Mouse (Mus musculus) liver, postnatal 0 days (tissue): ENCODE data around the gene Nat14. TPM values are rescaled to one million over a fixed set of nuclear protein-coding genes. Genes with fewer than 3 reads are reported as not detected.

Experiments used
- ATAC-seq: fragments of 200-750 bp; cut with Nextera tagmentation; 2 replicates; pipeline ENCODE4 v1.8.0; 2017; ENCODE audit warnings: mild to moderate bottlenecking, moderate library complexity
- DNase-seq: peaks from one replicate; pipeline ENCODE4 v3.0.0-alpha.2; 2016
- H3K27ac ChIP-seq: fragments of 300-500 bp; sonication (generic); 2 replicates; pipeline ENCODE4 v1.5.1; 2014; ENCODE audit warnings: antibody characterized with exemption, moderate library complexity, mild to moderate bottlenecking, low read depth
- H3K27me3 ChIP-seq: fragments of 300-500 bp; sonication (generic); 2 replicates; pipeline ENCODE4 v1.6.1; 2014; ENCODE audit warnings: low read length, control low read depth, mixed read lengths; ENCODE audit not compliant: insufficient read depth
- H3K36me3 ChIP-seq: fragments of 300-500 bp; sonication (generic); replicated peaks from 2 replicates; pipeline ENCODE4 v1.6.1; 2014; ENCODE audit warnings: mild to moderate bottlenecking, control low read depth, low read length, moderate library complexity, mixed read lengths; ENCODE audit not compliant: insufficient read depth
- H3K4me1 ChIP-seq: fragments of 300-500 bp; sonication (generic); 2 replicates; pipeline ENCODE4 v1.6.1; 2014; ENCODE audit warnings: antibody characterized with exemption, mild to moderate bottlenecking, control low read depth; ENCODE audit not compliant: insufficient read depth
- H3K4me2 ChIP-seq: fragments of 300-500 bp; sonication (generic); 2 replicates; pipeline ENCODE4 v1.6.1; 2014; ENCODE audit warnings: low read depth, mild to moderate bottlenecking, low read length, moderate library complexity, mixed read lengths
- H3K4me3 ChIP-seq: fragments of 300-500 bp; sonication (generic); 2 replicates; pipeline ENCODE4 v1.5.1; 2014; ENCODE audit warnings: low read depth, low read length
- H3K9ac ChIP-seq: fragments of 300-500 bp; sonication (generic); replicated peaks from 2 replicates; pipeline ENCODE4 v1.6.1; 2014; ENCODE audit warnings: mild to moderate bottlenecking, moderate library complexity
- H3K9me3 ChIP-seq: fragments of 300-500 bp; sonication (generic); 2 replicates; pipeline ENCODE4 v1.6.1; 2016; ENCODE audit warnings: mild to moderate bottlenecking, control low read depth, low read length, mixed read lengths
- CTCF ChIP-seq: sonication (generic); IDR thresholded peaks from 2 replicates; pipeline ENCODE4 v1.5.1; 2016; ENCODE audit warnings: antibody characterized with exemption, low read depth
- EP300 ChIP-seq: IDR thresholded peaks from 2 replicates; pipeline ENCODE4 v1.6.1; 2016; ENCODE audit warnings: antibody characterized with exemption, low read depth, mild to moderate bottlenecking
- WGBS: fragments of 180-500 bp; shearing (Covaris S2); extraction: QIAGEN DNeasy Blood & Tissue Kit; methylation state at CpG from one replicate; pipeline ENCODE4 v1.1.7; 2014; ENCODE audit not compliant: insufficient replicate concordance; 5-methylcytosine and 5-hydroxymethylcytosine counted together
- polyA plus RNA-seq: library from polyadenylated mRNA; unstranded; fragments of >200 nt; fragmentation: Nextera tagmentation; extraction: Ambion mirVana; gene quantifications from 2 replicates; pipeline ENCODE4 v1.2.1, GENCODE M21; 2015

Nat14 gene
- polyA plus RNA-seq, 1 experiment from 2014 or later, result 0.20 TPM

DNA sequence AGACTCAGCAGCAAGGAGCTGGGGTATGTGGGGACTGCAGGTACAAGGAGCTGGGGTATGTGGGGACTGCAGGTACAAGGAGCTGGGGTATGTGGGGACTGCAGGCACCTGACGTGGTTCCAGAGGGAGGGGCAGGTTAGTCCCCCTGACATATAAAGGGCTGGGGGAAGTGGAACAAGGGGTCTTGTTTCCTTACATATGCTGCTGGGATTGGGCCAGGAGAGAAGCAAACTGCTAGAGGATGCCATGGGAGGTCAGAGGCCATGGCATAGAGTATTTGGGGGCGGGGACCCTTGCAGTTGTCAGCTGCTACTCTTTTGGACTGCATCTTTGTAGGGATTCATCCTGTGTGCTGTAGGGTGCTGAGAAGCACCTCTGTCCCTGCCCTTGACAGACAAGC, 4.3 kb upstream of the Nat14 start:
- 91% methylated on average over 2 of the region's 2 CpGs for WGBS
- 0 out of 2 replicates have a peak, but pooled peaks cover 3% of the 10 kb centered on the region for H3K27me3 ChIP-seq
- TF ChIP-seq CTCF, result no peak
- no peak for TF ChIP-seq EP300
- H3K9me3 ChIP-seq, result no peaks in the 10 kb centered on the region
- ATAC-seq (no peak), DNase-seq (no peak)
- no peak overlapping the region for H3K4me3 ChIP-seq
- no peak overlapping the region for H3K27ac ChIP-seq
- peaks cover 21% of the 10 kb centered on the region for H3K4me1 ChIP-seq
- no peak overlapping the region for H3K4me2 ChIP-seq
- H3K9ac ChIP-seq, result no peak overlapping the region
- peaks cover 26% of the 10 kb centered on the region for H3K36me3 ChIP-seq

DNA sequence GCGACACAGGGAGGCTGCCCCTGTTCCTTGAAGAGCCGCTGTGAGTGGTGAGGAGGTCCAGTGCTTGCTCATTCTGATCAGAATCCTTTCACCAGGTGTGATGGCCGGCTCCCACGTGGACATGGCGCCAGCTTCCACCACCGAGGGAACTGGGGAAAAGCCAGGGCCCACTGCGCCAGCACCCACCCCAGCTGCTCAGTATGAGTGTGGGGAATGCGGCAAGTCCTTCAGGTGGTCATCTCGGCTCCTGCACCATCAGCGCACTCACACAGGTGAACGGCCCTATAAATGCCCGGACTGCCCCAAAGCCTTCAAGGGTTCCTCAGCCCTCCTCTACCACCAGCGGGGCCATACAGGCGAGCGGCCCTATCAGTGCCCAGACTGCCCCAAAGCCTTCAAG, 3.1 kb upstream of the Nat14 start:
- no peak for ATAC-seq
- TF ChIP-seq CTCF (no peak), EP300 (no peak)
- 94% methylated on average over 15 of the region's 15 CpGs for WGBS

DNA sequence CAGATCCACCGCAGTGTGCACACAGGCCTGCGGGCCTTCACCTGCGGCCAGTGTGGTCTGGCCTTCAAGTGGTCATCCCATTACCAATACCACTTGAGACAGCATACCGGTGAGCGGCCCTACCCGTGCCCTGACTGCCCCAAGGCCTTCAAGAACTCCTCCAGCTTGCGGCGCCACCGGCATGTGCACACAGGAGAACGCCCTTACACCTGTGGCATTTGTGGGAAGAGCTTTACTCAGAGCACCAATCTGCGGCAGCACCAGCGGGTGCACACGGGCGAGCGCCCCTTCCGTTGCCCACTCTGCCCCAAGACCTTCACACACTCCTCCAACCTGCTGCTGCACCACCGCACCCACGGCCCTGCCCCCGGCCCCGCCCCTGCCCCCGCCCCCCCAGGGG, 2.7 kb upstream of the Nat14 start:
- Histone ChIP-seq H3K4me3 (no peak overlapping the region), H3K27ac (no peak overlapping the region), H3K36me3 (peaks cover 26% of the 10 kb centered on the region), H3K27me3 (peaks cover 19% of the 10 kb centered on the region), H3K4me1 (peaks cover 34% of the 10 kb centered on the region), H3K9me3 (no peaks in the 10 kb centered on the region), H3K9ac (no peak overlapping the region), H3K4me2 (no peak overlapping the region)
- no peak for TF ChIP-seq EP300
- no peak for TF ChIP-seq CTCF
- 86% methylated on average over 14 of the region's 21 CpGs for WGBS
- DNase-seq, result no peak
- ATAC-seq, result no peak

More for the DNA sequence above, 3.1 kb upstream of the Nat14 start:
- peaks cover 31% of the 10 kb centered on the region for H3K4me1 ChIP-seq
- no peak for DNase-seq
- peaks cover 26% of the 10 kb centered on the region for H3K36me3 ChIP-seq
- no peaks in the 10 kb centered on the region for H3K9me3 ChIP-seq
- H3K4me3 ChIP-seq, result no peak overlapping the region
- no peak overlapping the region for H3K27ac ChIP-seq
- H3K4me2 ChIP-seq, result no peak overlapping the region
- H3K27me3 ChIP-seq, result peaks cover 14% of the 10 kb centered on the region
- H3K9ac ChIP-seq, result no peak overlapping the region

DNA sequence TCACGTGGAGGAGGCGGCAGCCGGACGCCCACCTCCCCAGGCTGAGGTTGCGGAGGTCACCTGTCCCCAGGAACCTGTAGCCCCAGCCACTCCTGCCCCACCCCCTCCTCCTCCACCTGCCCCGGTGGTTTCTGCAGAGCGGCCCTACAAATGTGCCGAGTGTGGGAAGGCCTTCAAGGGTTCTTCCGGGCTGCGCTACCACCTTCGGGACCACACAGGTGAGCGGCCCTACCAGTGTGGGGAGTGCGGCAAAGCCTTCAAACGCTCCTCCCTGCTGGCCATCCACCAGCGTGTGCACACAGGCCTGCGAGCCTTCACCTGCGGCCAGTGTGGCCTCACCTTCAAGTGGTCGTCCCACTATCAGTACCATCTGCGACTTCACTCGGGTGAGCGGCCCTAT, 1.9 kb upstream of the Nat14 start:
- Histone ChIP-seq H3K9ac (no peak overlapping the region), H3K9me3 (no peaks in the 10 kb centered on the region), H3K4me3 (no peak overlapping the region), H3K4me2 (no peak overlapping the region), H3K36me3 (peaks cover 26% of the 10 kb centered on the region), H3K27me3 (peaks cover 23% of the 10 kb centered on the region), H3K27ac (no peak overlapping the region), H3K4me1 (peaks cover 30% of the 10 kb centered on the region)
- TF ChIP-seq EP300, result no peak
- TF ChIP-seq CTCF, result no peak
- no peak for DNase-seq
- WGBS, result 93% methylated on average over 21 of the region's 21 CpGs
- ATAC-seq, result no peak

DNA sequence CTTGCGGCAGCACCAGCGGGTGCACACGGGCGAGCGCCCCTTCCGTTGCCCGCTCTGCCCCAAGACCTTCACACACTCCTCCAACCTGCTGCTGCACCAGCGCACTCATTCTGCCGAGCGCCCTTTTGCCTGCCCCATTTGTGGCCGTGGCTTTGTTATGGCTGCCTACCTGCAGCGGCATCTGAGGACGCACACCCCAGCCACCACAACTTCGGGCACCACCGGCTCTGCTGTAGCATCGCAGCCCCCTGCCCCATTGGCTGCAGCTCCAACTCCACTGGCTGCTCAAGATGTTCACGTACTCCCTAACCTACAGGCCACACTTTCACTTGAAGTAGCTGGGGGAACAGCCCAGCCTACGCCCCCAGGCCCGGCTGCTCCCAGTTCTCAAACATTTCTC, 1.3 kb upstream of the Nat14 start:
- H3K27ac ChIP-seq, result no peak overlapping the region
- H3K4me1 ChIP-seq, result peaks cover 30% of the 10 kb centered on the region
- WGBS, result 86% methylated on average over 19 of the region's 19 CpGs
- no peaks in the 10 kb centered on the region for H3K9me3 ChIP-seq
- H3K36me3 ChIP-seq, result peaks cover 26% of the 10 kb centered on the region
- no peak overlapping the region for H3K4me2 ChIP-seq
- H3K27me3 ChIP-seq, result peaks cover 23% of the 10 kb centered on the region
- H3K9ac ChIP-seq, result no peak overlapping the region
- no peak for ATAC-seq
- H3K4me3 ChIP-seq, result no peak overlapping the region
- no peak for DNase-seq
- no peak for TF ChIP-seq EP300
- no peak for TF ChIP-seq CTCF

DNA sequence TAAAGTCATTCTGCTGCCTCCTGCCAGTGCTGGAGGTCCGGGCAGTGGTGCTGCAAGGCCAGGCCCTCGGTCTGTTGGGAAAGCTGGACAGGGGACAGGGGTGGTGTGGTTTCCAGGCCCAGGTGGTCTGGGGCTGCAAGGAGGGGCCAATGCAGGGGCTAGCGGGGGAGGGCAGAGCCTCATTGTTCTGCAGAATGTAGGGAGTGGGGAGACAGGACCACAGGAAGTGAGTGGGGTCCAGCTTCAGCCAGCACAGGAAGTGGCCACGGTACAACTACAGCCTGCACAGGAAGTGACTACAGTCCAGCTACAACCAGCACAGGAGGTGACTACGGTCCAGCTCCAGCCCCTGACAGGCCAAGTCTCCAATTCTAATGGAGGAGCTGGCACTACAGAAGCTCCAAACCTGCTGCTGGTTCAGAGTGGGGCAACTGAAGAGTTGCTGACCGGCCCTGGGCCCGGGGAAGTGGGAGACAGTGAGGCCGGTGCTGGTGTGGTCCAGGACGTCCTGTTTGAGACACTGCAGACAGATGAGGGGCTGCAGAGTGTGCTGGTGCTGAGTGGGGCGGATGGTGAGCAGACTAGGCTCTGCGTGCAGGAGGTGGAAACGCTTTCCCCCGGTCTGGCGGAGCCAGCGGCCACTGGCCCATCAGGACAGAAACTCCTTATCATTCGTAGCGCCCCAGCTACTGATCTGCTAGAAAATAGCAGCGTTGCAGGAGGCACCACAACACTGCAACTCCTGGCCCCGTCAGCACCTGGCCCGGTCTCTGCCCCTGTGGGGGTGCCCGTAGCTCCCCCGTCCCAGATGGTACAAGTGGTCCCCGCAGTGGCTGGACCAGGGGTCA, 628 bp upstream of the Nat14 start:
- ATAC-seq (peak; percentile 26), DNase-seq (no peak)
- Histone ChIP-seq H3K9me3 (no peaks in the 10 kb centered on the region), H3K9ac (0 out of 2 replicates have a peak overlapping the region, but pooled peaks have one; percentile 26), H3K27me3 (peaks cover 23% of the 10 kb centered on the region), H3K4me2 (0 out of 2 replicates have a peak overlapping the region, but pooled peaks have one; percentile 29), H3K36me3 (peaks cover 26% of the 10 kb centered on the region), H3K4me1 (peaks cover 24% of the 10 kb centered on the region), H3K27ac (no peak overlapping the region; the same call in 1 of the 2 replicates), H3K4me3 (no peak overlapping the region)
- TF ChIP-seq EP300, result no peak
- no peak for TF ChIP-seq CTCF
- 39% methylated on average over 23 of the region's 23 CpGs for WGBS
